Mouse (Mus musculus) bone marrow macrophage, adult 2 months (primary cell): ENCODE measurements around the gene Nphs1. TPM values are rescaled to one million over a fixed set of nuclear protein-coding genes. Genes with fewer than 3 reads are reported as not detected.
A peak's percentile ranks its signal among the peaks of the same experiment; 100 is the strongest.

Experiments used
- H3K27ac ChIP-seq: 2 replicates; pipeline ENCODE4 v1.5.1; 2012; ENCODE audit warnings: low read depth, low read length; ENCODE audit not compliant: insufficient read depth
- H3K4me1 ChIP-seq: 2 replicates; pipeline ENCODE4 v1.6.1; 2012; ENCODE audit warnings: low read length; ENCODE audit not compliant: control insufficient read depth, insufficient read depth
- H3K4me3 ChIP-seq: 2 replicates; pipeline ENCODE4 v1.5.1; 2012; ENCODE audit warnings: mild to moderate bottlenecking, low read length, moderate library complexity; ENCODE audit not compliant: insufficient read depth
- CTCF ChIP-seq: IDR thresholded peaks from 2 replicates; pipeline ENCODE4 v1.5.1; 2012; ENCODE audit warnings: low read depth, mild to moderate bottlenecking, low read length, moderate library complexity
- POLR2A ChIP-seq: IDR thresholded peaks from 2 replicates; pipeline ENCODE4 v1.6.1; 2012; ENCODE audit warnings: mild to moderate bottlenecking, low read depth, low read length, borderline replicate concordance
- polyA plus RNA-seq: library from polyadenylated mRNA; stranded (reverse); fragments of >200 nt; gene quantifications from 2 replicates; pipeline ENCODE4 v1.2.4, GENCODE M21; 2012; ENCODE audit not compliant: missing spikeins, insufficient read depth, insufficient read length

Nphs1 gene
- polyA plus RNA-seq, 1 experiment, result not detected

DNA sequence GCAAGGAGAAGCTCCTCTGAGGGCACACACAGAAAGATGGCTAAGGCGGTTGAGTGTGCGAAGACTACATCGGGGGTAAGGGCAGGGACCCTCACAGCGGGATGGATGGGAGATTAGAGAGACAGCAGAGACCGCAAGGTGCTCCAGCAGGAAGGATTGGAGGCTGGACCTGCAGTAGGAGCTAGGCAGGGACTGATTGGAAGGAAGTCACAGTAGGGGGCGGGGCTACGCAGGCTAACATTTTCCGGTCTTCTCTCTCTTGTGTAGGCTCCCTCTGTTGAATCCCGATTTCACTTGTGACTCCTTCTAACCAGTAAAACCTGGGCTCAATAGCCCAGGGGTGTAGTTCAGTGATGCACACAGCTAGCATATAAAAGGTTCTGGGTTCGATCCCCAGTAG, 21.2 kb upstream of the Nphs1 start:
- H3K4me1 ChIP-seq, result peaks cover 2% of the 10 kb centered on the region; the same call in 1 of the 2 replicates
- H3K27ac ChIP-seq, result no peak overlapping the region
- TF ChIP-seq POLR2A (no peak), CTCF (no peak)
- H3K4me3 ChIP-seq, result no peak overlapping the region

- peaks cover 2% of the 10 kb centered on the region; the same call in 1 of the 2 replicates for H3K4me1 ChIP-seq
- TF ChIP-seq CTCF, result no peak
- no peak for TF ChIP-seq POLR2A
- H3K27ac ChIP-seq, result no peak overlapping the region
- no peak overlapping the region for H3K4me3 ChIP-seq
These were observed 18.4 kb upstream of the Nphs1 start for GRCm38 (mm10) chr7:30439734-30440133.

- Histone ChIP-seq H3K4me1 (peaks cover 2% of the 10 kb centered on the region; the same call in 1 of the 2 replicates), H3K27ac (no peak overlapping the region), H3K4me3 (no peak overlapping the region)
- TF ChIP-seq POLR2A (no peak), CTCF (peak; percentile 61)
These were observed 17.4 kb upstream of the Nphs1 start for GRCm38 (mm10) chr7:30440697-30441096.

GRCm38 (mm10) chr7:30443696-30444095, 14.4 kb upstream of the Nphs1 start:
- no peak for TF ChIP-seq POLR2A
- no peak for TF ChIP-seq CTCF
- Histone ChIP-seq H3K27ac (no peak overlapping the region), H3K4me1 (no peaks in the 10 kb centered on the region; the same call in 1 of the 2 replicates), H3K4me3 (no peak overlapping the region)

DNA sequence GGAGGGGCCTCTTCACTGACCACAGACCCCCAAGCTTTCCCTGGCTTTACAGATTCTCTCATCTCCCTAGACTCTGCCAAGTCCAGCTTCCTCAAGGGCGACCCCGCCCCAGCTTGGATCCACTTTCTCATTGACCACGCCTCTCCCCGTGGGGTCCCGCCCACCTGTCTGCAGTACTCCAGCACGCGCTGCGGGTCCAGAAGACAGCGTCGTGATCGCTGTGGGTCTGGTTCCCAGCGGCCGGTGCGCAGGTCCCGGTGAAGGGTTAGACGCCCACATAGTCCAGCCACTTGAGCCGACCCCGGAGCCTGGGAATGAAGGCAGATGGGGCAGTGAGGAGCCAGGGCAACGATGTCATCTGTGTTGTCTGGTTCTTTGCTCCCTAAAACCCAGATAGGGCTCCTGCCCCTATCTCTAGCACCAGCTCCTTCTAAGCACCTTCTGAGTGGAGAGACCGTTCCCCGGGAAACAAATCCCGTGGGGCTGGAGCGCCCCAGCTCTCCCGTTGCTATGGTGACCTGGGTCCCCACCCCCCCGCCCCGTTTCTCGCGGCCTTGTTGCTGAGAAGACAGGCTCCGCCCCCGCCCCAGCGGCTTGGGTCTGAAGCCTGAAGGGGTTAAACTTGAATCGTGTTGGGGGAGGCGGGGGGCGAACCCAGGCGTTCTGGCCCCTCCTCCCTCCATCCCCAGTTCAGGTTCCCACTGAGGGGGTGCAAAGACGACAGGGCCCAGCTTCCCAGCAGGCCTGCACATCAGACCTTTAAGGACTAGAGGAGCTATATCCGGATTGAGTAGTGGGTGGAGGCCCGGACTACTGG, 13.8 kb upstream of the Nphs1 start:
- no peak for TF ChIP-seq CTCF
- no peak for TF ChIP-seq POLR2A
- H3K4me3 ChIP-seq, result no peak overlapping the region; the same call in 1 of the 2 replicates
- no peaks in the 10 kb centered on the region; the same call in 1 of the 2 replicates for H3K4me1 ChIP-seq
- no peak overlapping the region for H3K27ac ChIP-seq

- peak within 1 kb of the TSS; percentile 49 for H3K4me3 ChIP-seq
- no peak for TF ChIP-seq POLR2A
- TF ChIP-seq CTCF, result no peak
- no peaks in the 10 kb centered on the region; the same call in 1 of the 2 replicates for H3K4me1 ChIP-seq
- no peak within 1 kb of the TSS for H3K27ac ChIP-seq
These were observed 13.0 kb upstream of the Nphs1 start, which contains the start of gene Aplp1 for GRCm38 (mm10) chr7:30444971-30445751. Aplp1 (minus strand) TSS chr7:30445535.

DNA sequence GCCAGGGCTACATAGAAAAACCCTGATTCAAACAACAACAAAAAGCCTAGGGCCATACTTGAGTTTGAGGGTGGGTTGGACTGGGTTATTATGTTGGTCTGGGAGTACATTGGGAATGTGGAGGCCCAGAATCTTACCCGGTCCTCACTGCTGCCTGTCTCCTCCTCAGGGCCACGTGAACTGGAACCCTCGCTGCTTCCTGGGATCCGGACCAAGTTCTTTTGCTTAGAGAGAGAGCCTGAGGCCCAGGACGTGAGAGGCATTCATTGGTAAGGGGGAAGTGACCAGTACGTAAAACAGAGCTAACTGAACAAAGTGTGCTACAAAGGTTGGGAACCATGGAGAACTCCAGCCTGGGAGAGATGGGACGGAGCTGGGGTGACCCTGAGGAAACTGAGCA, 7.9 kb upstream of the Nphs1 start:
- Histone ChIP-seq H3K27ac (no peak overlapping the region), H3K4me3 (no peak overlapping the region), H3K4me1 (peaks cover 3% of the 10 kb centered on the region; the same call in 1 of the 2 replicates)
- TF ChIP-seq CTCF, result no peak
- no peak for TF ChIP-seq POLR2A

GRCm38 (mm10) chr7:30453327-30453726, 4.8 kb upstream of the Nphs1 start:
- Histone ChIP-seq H3K4me3 (no peak overlapping the region), H3K4me1 (peaks cover 3% of the 10 kb centered on the region; the same call in 1 of the 2 replicates), H3K27ac (no peak overlapping the region)
- TF ChIP-seq CTCF (no peak), POLR2A (no peak)

GRCm38 (mm10) chr7:30453766-30454165, 4.3 kb upstream of the Nphs1 start:
- H3K27ac ChIP-seq, result no peak overlapping the region
- TF ChIP-seq POLR2A (no peak), CTCF (no peak)
- peaks cover 3% of the 10 kb centered on the region; the same call in 1 of the 2 replicates for H3K4me1 ChIP-seq
- H3K4me3 ChIP-seq, result peak overlapping the region; percentile 17; the same call in 1 of the 2 replicates
